Comparison of ENCODE assay signal across 8 mouse cellular contexts in genomic region chr11:95830411-95831275, GRCm38 (mm10). TPM values are rescaled to one million over a fixed set of nuclear protein-coding genes. Genes with fewer than 3 reads are reported as not detected.
DNase-seq lines count a peak whose midpoint lies in the region; ATAC-seq lines count a peak whose summit lies in the region.

No protein-coding gene starts in this region.

- H3K9me3 ChIP-seq in forebrain, embryonic 14.5 days (replicated peaks; ENCODE audit: control insufficient read depth, low read length) = no peaks in the 10 kb centered on the region
- no peaks in the 10 kb centered on the region for H3K9me3 ChIP-seq in neural tube, embryonic 12.5 days

- no peaks in the 10 kb centered on the region for H3K36me3 ChIP-seq in forebrain, embryonic 14.5 days (ENCODE audit: control insufficient read depth, insufficient read depth, low read length)
- no peaks in the 10 kb centered on the region for H3K36me3 ChIP-seq in neural tube, embryonic 12.5 days

- H3K27me3 ChIP-seq in forebrain, embryonic 14.5 days (replicated peaks; ENCODE audit: control insufficient read depth, insufficient read depth, low read length) = peaks cover 86% of the 10 kb centered on the region
- peaks cover 98% of the 10 kb centered on the region for H3K27me3 ChIP-seq in neural tube, embryonic 12.5 days (replicated peaks)

- no peak for ATAC-seq in forebrain, embryonic 14.5 days
- ATAC-seq in neural tube, embryonic 12.5 days (ENCODE audit: low FRiP score, low read depth) = no peak

- 3% methylated on average over 80 of the region's 80 CpGs for whole genome bisulfite sequencing in forebrain, embryonic 14.5 days
- WGBS in neural tube, embryonic 12.5 days = 2% methylated on average over 80 of the region's 80 CpGs

- peak; percentile 24 to 43 for DNase-seq in spleen, adult 18-20 months
- DNase-seq in spleen, postnatal 36 days (ENCODE audit: low spot score in 2 of 2) = no peak
- DNase-seq in forebrain, embryonic 14.5 days (ENCODE audit: low spot score) = no peak
- peak; percentile 44 to 60 for DNase-seq in kidney, postnatal 4 days
- DNase-seq in right cerebral cortex, postnatal 10 days (ENCODE audit: low spot score in 2 of 2) = no peak
- no peak for DNase-seq in urinary bladder, postnatal 36 days (ENCODE audit: low spot score in 2 of 2)
- DNase-seq in layer of hippocampus, adult 9-11 months = no peak

- H3K9ac ChIP-seq in forebrain, embryonic 14.5 days (ENCODE audit: low read length) = no peak overlapping the region
- H3K9ac ChIP-seq in neural tube, embryonic 12.5 days = peak overlapping the region; percentile 29; the same call in 1 of the 2 replicates

- no peak overlapping the region for H3K27ac ChIP-seq in forebrain, embryonic 14.5 days (ENCODE audit: low read depth, low read length)
- no peak overlapping the region for H3K27ac ChIP-seq in neural tube, embryonic 12.5 days

- peak overlapping the region; percentile 33 for H3K4me2 ChIP-seq in forebrain, embryonic 14.5 days (ENCODE audit: low read length)
- peak overlapping the region; percentile 53 for H3K4me2 ChIP-seq in neural tube, embryonic 12.5 days (replicated peaks)

- H3K4me3 ChIP-seq in forebrain, embryonic 14.5 days (ENCODE audit: low read depth, low read length) = peak overlapping the region; percentile 17
- peak overlapping the region; percentile 23 for H3K4me3 ChIP-seq in neural tube, embryonic 12.5 days

- H3K4me1 ChIP-seq in forebrain, embryonic 14.5 days (ENCODE audit: control insufficient read depth, insufficient read depth, low read length) = 0 out of 2 replicates have a peak, but pooled peaks cover 4% of the 10 kb centered on the region
- H3K4me1 ChIP-seq in neural tube, embryonic 12.5 days = peaks cover 22% of the 10 kb centered on the region

RNA-seq across cellular contexts. Expression of gene Phospho1, which starts 6.3 kb away (rescaled TPM):
- polyA plus RNA-seq in forebrain, embryonic 14.5 days (2014; fragmentation: Nextera tagmentation; extraction: Ambion mirVana) = not detected in 2 replicates
- not detected in 2 replicates for polyA plus RNA-seq in neural tube, embryonic 12.5 days (2016; fragmentation: Nextera tagmentation; extraction: Ambion mirVana)

RNA-seq across cellular contexts. Expression of gene Gngt2, which starts 6.4 kb away (rescaled TPM):
- polyA plus RNA-seq in forebrain, embryonic 14.5 days (2014; fragmentation: Nextera tagmentation; extraction: Ambion mirVana) = 2.1 and 2.7 TPM in 2 replicates
- polyA plus RNA-seq in neural tube, embryonic 12.5 days (2016; fragmentation: Nextera tagmentation; extraction: Ambion mirVana) = 4.9 and 5.3 TPM in 2 replicates

RNA-seq across cellular contexts. Expression of gene Abi3, which starts 11.6 kb away (rescaled TPM):
- 0.50 and 1.1 TPM in 2 replicates for polyA plus RNA-seq in forebrain, embryonic 14.5 days (2014; fragmentation: Nextera tagmentation; extraction: Ambion mirVana)
- polyA plus RNA-seq in neural tube, embryonic 12.5 days (2016; fragmentation: Nextera tagmentation; extraction: Ambion mirVana) = 3.1 and 4.7 TPM in 2 replicates

Comparison
In these comparisons a context has a peak if more than half of its experiments do, and no peak if none do; other contexts are left out.
1. DNase-seq: peak in spleen, adult 18-20 months (2 of 2) and kidney, postnatal 4 days (2 of 2); none in spleen, postnatal 36 days (0 of 2), forebrain, embryonic 14.5 days (single experiment), right cerebral cortex, postnatal 10 days (0 of 2), urinary bladder, postnatal 36 days (0 of 2) and layer of hippocampus, adult 9-11 months (single experiment).